Mouse (Mus musculus) B cell, adult 2 months (primary cell): ENCODE data around the gene Msl2.

Source experiments
- DNase-seq, 2 experiments: peaks; one replicate each; pipeline ENCODE4 v3.0.0; 2022

Gene Msl2

DNA sequence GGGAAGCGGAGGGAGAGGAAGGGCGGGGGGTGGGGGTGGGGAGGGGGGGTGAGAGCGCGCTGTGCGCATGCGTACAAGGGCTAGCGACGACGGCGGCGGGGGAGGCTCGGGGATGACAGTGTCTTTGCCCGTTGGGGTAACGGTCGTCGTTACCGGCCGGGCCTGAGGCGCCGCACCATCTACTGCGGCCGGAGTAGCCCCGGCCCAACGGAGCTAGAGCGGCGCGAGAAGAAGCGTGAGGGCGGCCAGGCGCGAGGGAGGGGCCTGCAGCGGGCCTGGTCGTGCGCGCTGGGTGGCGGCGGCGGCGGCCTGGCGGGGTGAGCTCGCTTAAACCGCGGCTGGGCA is at the start of gene Msl2:
TSS of gene Msl2 (plus strand) at position 115 of the 345 bp plus-strand sequence.
- no peak for DNase-seq

DNA sequence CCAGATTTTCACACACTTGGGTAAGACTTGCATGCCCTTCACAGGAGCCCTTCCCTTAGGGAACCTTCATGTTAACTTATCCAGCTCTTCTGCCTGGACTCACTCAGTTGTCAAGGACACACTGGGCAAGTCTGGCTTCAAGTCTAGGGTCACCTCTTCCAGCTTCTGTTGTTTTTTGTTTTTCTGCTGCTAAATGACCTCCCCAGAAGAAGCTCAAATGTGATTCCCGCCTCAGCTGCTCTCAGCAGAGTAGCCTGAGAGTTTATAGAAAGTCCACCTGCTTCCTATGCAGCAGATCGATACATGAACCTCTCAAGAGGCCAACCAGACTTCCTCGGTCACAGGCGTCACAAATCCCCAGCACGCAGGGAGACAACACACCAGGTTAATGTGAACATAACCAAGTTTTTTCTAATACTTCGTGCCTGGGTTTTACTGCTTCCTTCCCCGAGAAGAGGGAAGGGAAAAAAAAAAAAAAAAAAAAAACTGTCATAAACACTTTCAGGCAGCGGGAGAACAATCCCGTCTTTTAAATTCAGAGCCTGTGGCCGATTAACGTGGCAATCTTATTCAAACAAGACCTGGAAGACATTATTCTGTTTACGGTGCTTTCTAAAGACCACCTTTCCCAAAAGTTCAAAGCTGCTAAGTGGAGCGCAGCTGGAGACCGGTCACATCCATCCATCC is 40.0 kb upstream of the Msl2 start:
- no peak for DNase-seq

- peak; percentile 92 to 94 for DNase-seq
These were observed 39.3 kb upstream of the Msl2 start, which contains the start of gene Pccb for GRCm38 (mm10) chr9:101034448-101035098. Gene Pccb (minus strand): TSS chr9:101034898.

GRCm38 (mm10) chr9:101035836-101036596 is 37.9 kb upstream of the Msl2 start:
- no peak for DNase-seq

DNA sequence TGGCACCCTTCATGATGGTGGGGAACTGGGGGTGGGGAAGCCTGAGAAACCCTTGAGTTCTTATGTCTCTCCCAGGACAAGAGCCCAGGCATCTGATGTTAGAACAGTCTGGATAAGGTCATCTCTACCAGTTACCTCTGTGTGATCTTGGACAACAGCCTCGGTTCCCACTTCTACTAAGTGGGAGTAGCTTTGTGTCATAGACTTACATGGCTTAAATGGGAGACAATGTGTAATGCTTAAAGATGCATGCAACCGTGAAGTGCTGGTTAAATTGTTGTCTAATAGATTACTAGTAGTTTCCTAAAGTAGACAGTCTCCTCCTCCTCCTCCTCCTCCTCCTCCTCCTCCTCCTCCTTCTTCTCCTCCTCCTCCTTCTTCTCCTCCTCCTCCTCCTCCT is 37.0 kb upstream of the Msl2 start:
- no peak for DNase-seq

DNA sequence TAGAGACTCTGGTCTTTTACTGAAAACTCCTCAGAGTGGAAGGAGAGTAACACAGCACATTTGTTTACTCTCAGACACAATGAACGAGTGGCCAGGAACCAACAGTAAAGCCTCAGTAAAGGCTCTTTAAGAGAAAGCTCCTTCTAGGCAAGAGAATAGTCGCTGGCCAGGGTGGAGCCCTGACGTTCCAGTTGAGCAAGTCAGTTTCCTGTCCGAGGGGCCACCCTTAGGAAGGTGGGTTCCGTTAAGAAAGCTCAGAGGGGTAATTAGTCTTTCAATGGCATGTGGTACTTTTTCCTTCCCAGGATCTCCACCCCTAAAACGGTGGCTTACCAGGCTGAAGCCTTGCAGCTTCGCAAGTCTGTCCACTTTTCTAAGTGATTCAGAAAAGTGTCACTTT is 36.5 kb upstream of the Msl2 start:
- DNase-seq: peak in 1 of 2 experiments; percentile 6

- DNase-seq: no peak
These were observed 35.3 kb upstream of the Msl2 start for GRCm38 (mm10) chr9:101038634-101039033.

- no peak for DNase-seq
These were observed 32.4 kb upstream of the Msl2 start for GRCm38 (mm10) chr9:101041508-101041907.

DNA sequence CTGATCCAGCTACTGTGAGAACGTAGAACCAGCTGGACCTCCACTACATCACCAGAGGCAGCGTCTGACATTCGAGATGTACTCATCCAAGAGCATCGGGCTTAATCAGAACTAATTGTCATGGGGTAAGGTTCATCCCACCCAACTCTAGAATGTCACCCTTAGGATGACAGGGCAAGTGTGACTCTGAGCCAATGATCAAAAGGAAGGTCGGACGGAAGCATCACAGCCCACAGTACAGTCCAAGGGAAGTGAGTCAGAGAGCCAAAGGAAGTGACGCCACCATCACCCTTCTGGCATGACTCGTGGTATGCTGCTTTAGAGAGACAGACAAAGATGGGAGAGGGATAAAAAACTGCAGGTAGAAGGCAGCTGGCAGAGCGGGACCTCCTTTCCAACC is 31.7 kb upstream of the Msl2 start:
- DNase-seq: no peak

DNA sequence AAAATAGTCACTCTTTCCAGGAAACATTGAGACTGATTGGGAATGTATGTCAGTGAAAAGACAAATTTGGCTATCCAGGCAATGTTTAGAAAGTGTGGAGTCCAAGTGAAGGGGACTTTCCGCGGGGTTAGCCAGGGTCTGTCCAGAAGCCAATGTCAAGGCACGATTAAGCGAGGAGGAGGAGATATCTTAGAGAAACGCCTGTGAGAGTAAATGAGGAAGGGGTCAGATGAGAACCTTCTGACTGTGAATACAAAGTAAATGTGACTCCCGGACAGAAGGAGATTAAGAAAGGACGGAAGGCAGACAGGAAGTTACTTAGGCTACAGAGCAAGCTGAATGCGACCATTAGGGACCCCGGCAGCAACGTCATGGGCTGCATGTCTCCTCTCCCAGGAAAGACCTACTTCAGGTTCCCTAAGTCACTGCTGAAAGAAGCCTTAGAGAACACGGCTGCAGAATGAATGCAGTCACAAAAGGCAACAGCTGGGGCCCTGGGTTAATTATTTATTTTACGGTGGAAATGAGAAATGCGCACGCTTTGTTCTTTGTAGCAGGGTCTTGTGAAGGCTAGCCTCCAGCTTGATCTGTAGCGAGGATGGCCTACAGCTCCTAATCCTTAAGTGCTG is 28.1 kb upstream of the Msl2 start:
- no peak for DNase-seq

- DNase-seq: no peak
These were observed 21.9 kb upstream of the Msl2 start for GRCm38 (mm10) chr9:101052007-101052406.

DNA sequence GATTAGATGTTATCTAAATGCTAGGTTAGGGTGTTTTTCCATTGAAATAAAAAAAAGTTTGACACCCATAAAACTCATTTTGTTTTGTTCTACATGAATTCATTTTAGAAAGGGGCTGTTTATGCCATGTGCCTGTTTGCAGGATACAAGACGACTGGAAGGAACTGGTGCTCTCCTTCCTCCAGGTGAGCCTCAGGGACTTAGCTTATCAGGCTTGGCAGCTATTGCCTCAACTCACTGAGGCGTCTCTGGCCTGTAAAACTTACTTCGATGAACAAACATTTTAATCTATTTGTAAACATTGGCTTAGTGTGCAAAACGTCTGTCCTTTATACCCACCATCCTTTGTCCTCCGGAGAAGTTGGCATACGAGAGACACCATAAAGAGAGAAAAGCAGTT is 21.2 kb upstream of the Msl2 start:
- DNase-seq: no peak

DNA sequence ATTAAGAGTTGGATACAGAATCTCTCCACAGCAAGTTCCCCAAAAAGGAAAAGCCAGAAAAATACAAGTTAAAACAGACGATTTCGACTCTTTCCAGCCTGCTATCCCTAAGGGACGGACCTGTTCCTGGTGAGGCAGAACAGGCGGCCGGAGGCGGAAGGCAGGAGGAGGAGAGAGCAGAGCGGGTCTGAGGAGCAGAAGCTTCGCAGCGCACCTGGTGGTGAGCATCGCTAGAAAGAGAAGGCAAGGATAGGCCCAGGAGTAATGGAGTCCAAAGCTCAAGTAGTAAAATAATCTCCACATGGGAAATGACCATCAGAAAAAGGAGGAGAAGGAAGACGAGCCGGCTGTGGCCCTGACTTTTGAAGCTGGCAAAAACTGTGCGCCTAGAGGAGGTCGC is 20.6 kb upstream of the Msl2 start:
- DNase-seq: no peak

DNA sequence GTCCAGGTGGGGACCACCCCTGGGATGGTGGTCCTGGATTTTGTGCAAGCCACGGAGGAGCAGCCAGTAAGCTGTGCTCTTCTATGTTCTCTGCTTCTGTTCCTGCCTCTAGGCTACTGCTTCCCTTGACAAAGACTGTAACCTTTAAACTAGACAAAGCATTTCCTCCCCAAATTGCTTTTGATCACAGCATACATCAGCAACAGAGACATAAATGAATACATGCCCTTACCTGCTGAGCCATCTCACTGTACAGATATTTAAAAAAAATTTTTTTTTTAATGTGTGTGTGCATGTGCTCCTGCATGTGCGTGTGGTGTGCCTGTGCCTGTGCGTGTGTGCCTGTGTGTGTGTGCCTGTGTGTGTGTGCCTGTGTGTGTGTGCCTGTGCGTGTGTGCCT is 16.7 kb upstream of the Msl2 start:
- DNase-seq: no peak

- DNase-seq: peak; percentile 75 to 79
These were observed 12.9 kb upstream of the Msl2 start for GRCm38 (mm10) chr9:101061035-101061434.

- DNase-seq: no peak
These were observed 11.6 kb upstream of the Msl2 start for GRCm38 (mm10) chr9:101062253-101062780.

GRCm38 (mm10) chr9:101065076-101065602 is 8.8 kb upstream of the Msl2 start:
- no peak for DNase-seq

- peak; percentile 27 to 35 for DNase-seq
These were observed 4.1 kb upstream of the Msl2 start for GRCm38 (mm10) chr9:101069781-101070180.

DNA sequence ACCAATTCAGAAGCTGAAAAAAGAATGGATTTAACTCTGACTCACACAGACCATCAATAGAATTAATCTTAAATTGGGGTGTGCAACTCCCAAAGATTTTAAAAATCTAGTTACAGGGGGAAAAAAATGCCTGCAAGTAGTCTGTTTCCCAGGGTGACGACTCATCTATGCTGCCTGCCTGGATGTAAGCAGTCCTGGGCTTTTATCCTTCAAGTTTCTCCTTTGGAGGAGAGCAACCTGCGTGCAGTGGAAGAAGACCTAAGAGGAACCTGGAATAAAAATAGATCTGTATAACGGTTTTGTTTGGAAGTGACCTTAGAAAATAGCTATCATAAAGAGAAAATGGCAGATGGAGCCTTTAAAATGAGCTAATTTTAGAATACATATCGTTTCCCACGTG is 1.4 kb upstream of the Msl2 start:
- no peak for DNase-seq

DNA sequence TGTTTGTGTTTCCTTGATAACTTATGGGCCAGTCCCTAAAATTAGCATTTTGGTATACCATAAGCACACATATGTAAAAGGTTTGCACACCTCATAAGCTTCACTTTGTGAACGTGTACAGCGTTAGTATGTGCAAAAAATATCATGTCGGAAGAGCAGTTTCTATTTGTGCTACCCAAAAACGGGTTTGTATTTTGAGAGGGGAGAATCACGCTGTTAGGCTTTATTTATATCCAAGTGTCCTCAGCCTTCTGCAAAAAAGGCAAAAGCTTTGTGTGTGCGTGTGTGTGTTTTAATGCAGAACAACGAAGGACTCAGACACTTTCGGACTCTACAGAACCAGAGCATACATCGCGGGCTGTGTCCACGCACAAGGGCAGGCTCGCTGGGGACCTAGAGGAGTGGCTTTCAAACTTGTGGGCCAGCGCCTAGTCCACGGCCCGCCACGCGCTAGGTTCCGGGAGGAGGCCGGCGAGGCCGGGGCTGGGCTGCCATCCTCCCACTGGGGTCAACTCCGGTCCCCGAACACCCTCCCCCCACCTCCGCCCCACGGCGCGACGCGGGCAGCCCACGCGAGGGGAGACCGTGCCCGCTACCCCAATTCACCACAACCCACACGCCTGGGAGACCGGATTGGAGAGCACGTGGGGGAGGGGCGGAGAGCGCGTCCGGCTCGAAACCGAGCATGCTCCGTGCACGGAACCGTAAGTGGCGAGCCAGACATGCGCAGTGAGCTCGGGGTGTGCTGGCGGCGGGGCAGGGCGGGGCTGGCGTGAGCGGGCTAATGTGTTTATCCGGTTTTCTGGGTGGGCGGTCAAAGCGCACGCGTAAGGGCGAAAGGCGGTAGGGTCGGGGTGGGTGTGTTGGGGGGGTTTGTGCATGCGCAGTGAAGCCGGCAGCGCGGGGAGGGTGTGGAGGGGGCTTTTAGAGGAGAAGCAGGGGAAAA is 587 bp upstream of the Msl2 start:
- DNase-seq: peak; percentile 96 to 97

- peak; percentile 88 to 90 for DNase-seq
These were observed 576 bp downstream of the Msl2 start for GRCm38 (mm10) chr9:101074332-101075021.
